Mouse (Mus musculus) neural tube, embryonic 14.5 days (tissue): ENCODE measurements around the gene Igsf21. TPM values are rescaled to one million over a fixed set of nuclear protein-coding genes. Genes with fewer than 3 reads are reported as not detected.

Experiments used
- ATAC-seq: fragments of 200-750 bp; cut with Nextera tagmentation; 2 replicates; pipeline ENCODE4 v1.8.0; 2017; ENCODE audit warnings: low read depth, mild to moderate bottlenecking, moderate TSS enrichment, moderate library complexity
- H3K27ac ChIP-seq: fragments of 300-500 bp; sonication (generic); 2 replicates; pipeline ENCODE4 v1.5.1; 2014; ENCODE audit warnings: low read depth, mild to moderate bottlenecking, control low read depth, low read length, moderate library complexity, mixed read lengths
- H3K27me3 ChIP-seq: fragments of 300-500 bp; sonication (generic); 2 replicates; pipeline ENCODE4 v1.6.1; 2014; ENCODE audit warnings: low read length; ENCODE audit not compliant: control insufficient read depth, insufficient read depth
- H3K36me3 ChIP-seq: fragments of 300-500 bp; sonication (generic); 2 replicates; pipeline ENCODE4 v1.6.1; 2014; ENCODE audit warnings: low read length, mixed read lengths; ENCODE audit not compliant: control insufficient read depth, insufficient read depth
- H3K4me1 ChIP-seq: fragments of 300-500 bp; sonication (generic); 2 replicates; pipeline ENCODE4 v1.6.1; 2014; ENCODE audit warnings: low read length; ENCODE audit not compliant: control insufficient read depth, insufficient read depth
- H3K4me2 ChIP-seq: fragments of 300-500 bp; sonication (generic); 2 replicates; pipeline ENCODE4 v1.6.1; 2014; ENCODE audit warnings: mild to moderate bottlenecking, low read depth, low read length, control low read depth
- H3K4me3 ChIP-seq: fragments of 300-500 bp; sonication (generic); 2 replicates; pipeline ENCODE4 v1.5.1; 2014; ENCODE audit warnings: low read depth, low read length, control low read depth, mixed read lengths
- H3K9ac ChIP-seq: fragments of 300-500 bp; sonication (generic); replicated peaks from 2 replicates; pipeline ENCODE4 v1.6.1; 2014; ENCODE audit warnings: low read depth, mild to moderate bottlenecking, control low read depth, low read length, mixed read lengths
- H3K9me3 ChIP-seq: fragments of 300-500 bp; sonication (generic); 2 replicates; pipeline ENCODE4 v1.6.1; 2016; ENCODE audit warnings: low read length; ENCODE audit not compliant: control insufficient read depth
- WGBS: fragments of 180-500 bp; shearing (Covaris S2); extraction: QIAGEN DNeasy Blood & Tissue Kit; methylation state at CpG from one replicate; pipeline ENCODE4 v1.1.7; 2014; 5-methylcytosine and 5-hydroxymethylcytosine counted together
- polyA plus RNA-seq: library from polyadenylated mRNA; unstranded; fragments of >200 nt; fragmentation: Nextera tagmentation; extraction: Ambion mirVana; gene quantifications from 2 replicates; pipeline ENCODE4 v1.2.1, GENCODE M21; 2014

Igsf21 gene
- polyA plus RNA-seq, 1 experiment from 2014 or later, result 95.1 TPM

DNA sequence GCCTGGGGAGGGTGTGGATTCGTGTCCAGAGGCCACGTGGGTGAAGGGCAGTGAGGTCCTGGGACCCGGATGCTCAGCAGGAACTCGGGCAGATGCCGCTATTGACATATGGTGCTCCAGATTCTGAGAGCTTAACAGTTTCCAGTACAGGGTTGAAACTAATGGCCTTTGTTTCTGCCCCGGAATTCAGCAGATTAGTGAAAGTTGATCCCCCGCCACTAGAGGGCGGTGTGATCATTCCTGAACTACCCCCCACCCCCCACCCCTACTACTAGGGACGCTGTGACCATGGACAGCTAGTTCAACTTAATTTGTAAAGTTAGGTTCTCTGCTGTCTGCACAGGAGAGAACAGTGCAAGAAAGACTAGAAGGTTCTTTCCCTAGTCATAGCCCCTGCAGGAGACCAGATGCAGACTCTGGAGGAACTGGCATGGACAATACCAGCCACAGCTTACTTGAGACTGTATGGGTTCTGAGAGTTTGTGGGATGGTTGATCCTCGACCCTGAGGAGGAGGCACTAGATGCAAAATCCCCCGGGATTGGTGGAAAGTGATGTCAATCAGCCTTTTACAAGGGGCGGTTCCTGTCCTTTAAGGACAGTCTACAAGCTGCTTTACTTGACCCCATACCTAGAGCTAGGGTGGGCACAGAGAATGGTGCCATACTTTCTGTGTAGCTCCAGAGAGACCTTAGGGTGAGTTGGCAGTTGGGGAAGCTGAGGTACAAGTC, 157.7 kb downstream of the Igsf21 start:
- Histone ChIP-seq H3K36me3 (no peaks in the 10 kb centered on the region), H3K9ac (no peak overlapping the region), H3K9me3 (no peaks in the 10 kb centered on the region), H3K4me2 (no peak overlapping the region), H3K27me3 (no peaks in the 10 kb centered on the region), H3K4me3 (no peak overlapping the region), H3K4me1 (no peaks in the 10 kb centered on the region), H3K27ac (no peak overlapping the region)
- no peak for ATAC-seq
- 84% methylated on average over 12 of the region's 12 CpGs for WGBS

DNA sequence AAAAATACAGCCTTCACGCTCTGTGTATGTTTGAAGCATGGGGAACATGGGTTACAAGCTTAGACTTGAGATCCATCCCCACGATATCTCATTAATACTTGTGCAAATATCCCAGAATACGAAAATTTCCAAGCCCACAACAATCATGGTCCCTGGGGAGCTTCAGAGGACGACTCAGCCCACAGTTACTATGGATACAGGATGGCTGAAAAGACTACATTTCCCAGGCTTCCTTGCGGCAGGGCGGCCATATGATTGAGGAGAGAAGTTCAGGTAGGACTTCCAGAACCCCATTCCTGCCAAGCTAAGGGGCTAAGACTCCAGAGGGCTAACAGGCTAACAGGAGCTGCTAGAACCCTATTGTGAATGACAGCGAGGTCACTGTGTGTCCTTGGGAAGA, 160.4 kb downstream of the Igsf21 start:
- Histone ChIP-seq H3K4me3 (no peak overlapping the region), H3K9me3 (no peaks in the 10 kb centered on the region), H3K27me3 (no peaks in the 10 kb centered on the region), H3K9ac (no peak overlapping the region), H3K27ac (no peak overlapping the region), H3K4me1 (0 out of 2 replicates have a peak, but pooled peaks cover 3% of the 10 kb centered on the region), H3K4me2 (no peak overlapping the region), H3K36me3 (no peaks in the 10 kb centered on the region)
- WGBS, result 57% methylated on average over 7 of the region's 7 CpGs
- ATAC-seq, result no peak

DNA sequence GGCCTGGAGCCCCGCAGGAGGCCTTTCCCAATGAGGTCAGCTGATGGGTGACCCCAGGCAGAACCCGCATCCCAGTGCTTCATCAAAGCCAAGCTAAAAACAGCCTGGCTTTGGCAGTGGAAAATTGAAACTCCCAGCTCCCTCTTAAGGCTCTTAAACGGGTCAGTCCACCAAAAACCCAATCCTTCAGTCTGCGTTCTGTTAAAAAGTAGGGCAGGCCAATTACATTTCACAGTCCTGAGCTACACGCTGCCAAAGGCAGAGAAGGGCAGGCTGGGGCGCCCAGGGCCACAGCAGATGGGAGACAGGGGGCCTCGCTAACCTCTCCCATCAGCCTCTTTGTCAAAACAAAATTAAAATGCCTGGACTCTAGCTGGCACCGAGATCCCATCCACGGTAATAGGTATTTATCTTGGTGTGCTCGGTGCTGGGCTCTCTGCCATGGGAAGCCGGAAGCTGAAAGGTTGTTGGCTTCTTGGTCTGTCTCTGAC, 162.0 kb downstream of the Igsf21 start:
- no peaks in the 10 kb centered on the region for H3K36me3 ChIP-seq
- no peak overlapping the region for H3K9ac ChIP-seq
- 53% methylated on average over 11 of the region's 11 CpGs for WGBS
- ATAC-seq, result peak; percentile 28; the same call in 1 of the 2 replicates
- H3K9me3 ChIP-seq, result no peaks in the 10 kb centered on the region
- no peaks in the 10 kb centered on the region for H3K27me3 ChIP-seq
- H3K27ac ChIP-seq, result no peak overlapping the region
- 0 out of 2 replicates have a peak, but pooled peaks cover 4% of the 10 kb centered on the region for H3K4me1 ChIP-seq
- H3K4me3 ChIP-seq, result no peak overlapping the region
- no peak overlapping the region for H3K4me2 ChIP-seq

DNA sequence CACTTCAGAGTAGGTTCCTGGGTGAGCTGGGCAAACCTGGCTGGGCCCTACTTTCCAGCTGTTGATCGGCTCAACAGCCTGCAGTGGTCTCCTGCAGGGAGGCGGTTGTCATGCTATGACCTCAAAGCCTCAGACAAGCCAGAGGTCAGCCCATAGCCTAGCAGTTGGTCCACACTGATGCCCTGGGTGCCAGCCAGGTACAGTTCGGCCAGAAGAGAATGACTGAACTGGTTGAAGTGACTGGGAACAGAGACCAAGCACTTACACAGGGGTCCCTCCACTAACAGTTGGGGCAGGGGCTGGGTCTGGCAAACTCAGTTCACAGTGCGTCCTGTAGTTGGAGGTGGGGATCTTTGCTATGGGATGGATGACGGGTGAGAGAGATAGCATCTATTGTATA, 162.5 kb downstream of the Igsf21 start:
- Histone ChIP-seq H3K4me2 (no peak overlapping the region), H3K27ac (no peak overlapping the region), H3K36me3 (no peaks in the 10 kb centered on the region), H3K27me3 (no peaks in the 10 kb centered on the region), H3K4me1 (0 out of 2 replicates have a peak, but pooled peaks cover 4% of the 10 kb centered on the region), H3K9me3 (no peaks in the 10 kb centered on the region), H3K9ac (no peak overlapping the region), H3K4me3 (no peak overlapping the region)
- 81% methylated on average over 5 of the region's 5 CpGs for WGBS
- ATAC-seq, result no peak

DNA sequence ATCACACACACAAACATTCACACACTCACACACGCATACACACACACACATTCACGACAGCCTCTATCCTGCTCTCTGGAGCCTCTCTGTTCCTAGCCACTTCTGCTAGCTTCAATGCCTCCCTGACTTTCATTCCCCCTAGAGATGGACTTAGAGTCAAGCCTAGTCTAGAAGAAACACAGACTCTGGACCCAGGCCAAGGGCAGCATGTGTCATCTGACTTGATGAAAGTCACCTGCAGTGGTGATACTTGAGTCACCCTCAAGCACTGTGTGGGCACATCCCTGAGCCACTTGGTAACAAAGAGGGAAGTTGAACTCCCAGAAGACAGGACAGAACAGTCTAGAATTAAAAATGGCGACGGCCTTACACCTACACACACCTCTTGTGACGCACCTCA, 168.2 kb downstream of the Igsf21 start:
- WGBS, result 90% methylated on average over 5 of the region's 5 CpGs
- H3K4me2 ChIP-seq, result no peak overlapping the region
- H3K4me1 ChIP-seq, result peaks cover 16% of the 10 kb centered on the region; the same call in 1 of the 2 replicates
- no peak overlapping the region for H3K4me3 ChIP-seq
- no peak overlapping the region for H3K9ac ChIP-seq
- H3K27me3 ChIP-seq, result no peaks in the 10 kb centered on the region
- no peak for ATAC-seq
- H3K27ac ChIP-seq, result no peak overlapping the region
- no peaks in the 10 kb centered on the region for H3K36me3 ChIP-seq
- H3K9me3 ChIP-seq, result no peaks in the 10 kb centered on the region

DNA sequence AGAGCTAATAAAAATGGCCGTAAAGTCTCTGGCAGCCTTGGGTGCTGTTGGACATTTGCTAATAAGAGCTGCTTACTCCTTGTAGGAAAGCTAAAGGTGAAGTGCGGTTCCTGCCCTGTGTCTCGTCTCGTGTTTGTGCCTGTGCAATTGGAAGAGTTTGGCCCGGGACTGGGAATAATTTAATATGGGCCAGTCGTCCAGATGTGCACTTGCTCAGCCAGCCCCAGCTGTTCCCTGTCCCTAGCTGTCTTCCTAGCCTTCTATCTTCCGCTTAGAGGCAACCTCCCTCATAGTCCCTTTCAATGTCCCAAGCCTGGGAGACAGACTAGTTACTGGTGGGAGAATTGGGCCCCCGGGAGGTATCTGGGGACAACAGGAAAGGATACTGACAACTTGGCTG, 169.0 kb downstream of the Igsf21 start:
- WGBS, result 57% methylated on average over 8 of the region's 8 CpGs
- Histone ChIP-seq H3K4me1 (peaks cover 16% of the 10 kb centered on the region; the same call in 1 of the 2 replicates), H3K27ac (peak overlapping the region; percentile 10; the same call in 1 of the 2 replicates), H3K9me3 (no peaks in the 10 kb centered on the region), H3K9ac (no peak overlapping the region), H3K4me2 (no peak overlapping the region), H3K36me3 (no peaks in the 10 kb centered on the region), H3K4me3 (no peak overlapping the region), H3K27me3 (no peaks in the 10 kb centered on the region)
- no peak for ATAC-seq

DNA sequence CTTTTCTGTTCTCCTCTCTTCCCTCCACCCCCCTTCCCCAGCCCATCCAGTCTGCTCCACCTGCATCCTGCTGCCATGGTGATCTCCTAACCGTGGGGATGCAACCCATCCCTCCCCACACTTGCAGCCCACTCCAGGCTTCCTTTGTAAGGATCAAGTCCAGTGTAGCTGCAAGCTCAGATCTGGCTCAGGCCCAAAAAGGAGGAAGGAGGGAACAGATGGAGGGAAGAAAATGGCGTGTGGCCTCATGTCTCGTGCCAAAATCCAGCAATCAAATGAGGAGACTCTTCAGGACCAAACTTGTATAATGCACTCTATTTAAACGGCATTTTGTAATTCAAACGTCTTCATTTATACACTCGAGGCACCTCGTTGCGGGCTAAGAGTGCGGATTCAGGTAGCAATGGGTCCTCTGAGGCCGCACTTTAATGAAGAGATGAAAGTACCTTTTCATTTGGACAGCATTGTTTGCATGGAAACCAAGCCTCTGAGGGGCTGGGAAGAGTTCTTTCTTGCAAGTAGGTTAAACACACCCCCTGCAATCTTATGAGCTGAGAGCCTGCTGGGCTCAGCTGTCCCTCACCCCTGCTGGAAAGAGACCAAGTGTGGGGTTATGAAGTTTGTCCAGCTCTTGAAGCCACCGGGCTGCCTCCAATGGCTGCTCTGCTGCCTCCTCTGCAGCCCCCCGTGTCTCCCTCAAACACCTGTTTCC, 169.6 kb downstream of the Igsf21 start:
- H3K4me2 ChIP-seq, result no peak overlapping the region
- peaks cover 16% of the 10 kb centered on the region; the same call in 1 of the 2 replicates for H3K4me1 ChIP-seq
- H3K27ac ChIP-seq, result peak overlapping the region; percentile 48; the same call in 1 of the 2 replicates
- no peak overlapping the region for H3K4me3 ChIP-seq
- H3K36me3 ChIP-seq, result no peaks in the 10 kb centered on the region
- no peaks in the 10 kb centered on the region for H3K27me3 ChIP-seq
- H3K9me3 ChIP-seq, result no peaks in the 10 kb centered on the region
- no peak overlapping the region for H3K9ac ChIP-seq
- ATAC-seq, result no peak
- WGBS, result 38% methylated on average over 12 of the region's 12 CpGs

DNA sequence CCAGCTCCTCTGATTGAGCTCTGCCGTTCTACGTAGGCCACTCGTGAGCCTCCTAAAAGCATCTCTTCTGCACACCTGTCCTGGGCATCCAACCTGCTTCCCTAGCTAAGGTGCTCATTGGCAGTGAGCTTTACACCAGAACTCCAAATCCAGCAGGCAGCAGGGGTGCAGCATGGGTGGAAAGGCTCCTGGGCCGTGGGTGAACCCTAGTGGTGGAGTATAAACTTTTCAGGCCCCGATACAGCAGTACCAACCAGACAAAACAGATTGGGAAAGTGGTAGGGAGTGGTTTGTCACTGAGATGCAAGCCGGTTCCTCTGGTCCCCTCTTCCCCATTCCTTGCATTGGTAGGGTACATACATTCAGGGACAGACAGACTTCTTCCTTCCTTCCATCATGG, 170.2 kb downstream of the Igsf21 start:
- Histone ChIP-seq H3K9me3 (no peaks in the 10 kb centered on the region), H3K27ac (peak overlapping the region; percentile 48; the same call in 1 of the 2 replicates), H3K36me3 (no peaks in the 10 kb centered on the region), H3K9ac (no peak overlapping the region), H3K4me3 (no peak overlapping the region), H3K27me3 (no peaks in the 10 kb centered on the region), H3K4me1 (peaks cover 16% of the 10 kb centered on the region; the same call in 1 of the 2 replicates), H3K4me2 (no peak overlapping the region)
- ATAC-seq, result no peak
- WGBS, result 82% methylated on average over 6 of the region's 6 CpGs

DNA sequence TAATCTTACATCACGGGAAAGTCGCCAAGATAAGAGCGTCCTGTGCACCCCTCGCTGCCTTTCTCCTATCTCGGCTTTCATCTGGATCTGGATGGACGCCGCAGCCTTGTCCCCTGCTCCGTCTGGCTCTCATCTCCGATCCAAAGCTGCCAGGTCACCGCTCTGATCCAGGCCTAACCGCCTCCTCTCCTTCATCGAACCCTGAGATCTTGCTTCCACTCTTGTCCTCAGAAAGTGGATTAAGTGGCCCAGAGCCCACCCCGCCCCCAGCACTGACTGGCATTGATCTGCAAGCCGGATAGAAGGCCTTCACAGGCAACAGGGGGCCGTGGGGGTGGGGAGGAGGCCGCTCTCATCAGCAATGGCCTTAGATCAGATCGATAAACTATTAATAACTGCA, 175.5 kb downstream of the Igsf21 start:
- Histone ChIP-seq H3K4me2 (no peak overlapping the region), H3K9ac (no peak overlapping the region), H3K4me1 (0 out of 2 replicates have a peak, but pooled peaks cover 4% of the 10 kb centered on the region), H3K4me3 (no peak overlapping the region), H3K27me3 (no peaks in the 10 kb centered on the region), H3K9me3 (no peaks in the 10 kb centered on the region), H3K27ac (no peak overlapping the region), H3K36me3 (no peaks in the 10 kb centered on the region)
- 35% methylated on average over 17 of the region's 17 CpGs for WGBS
- no peak for ATAC-seq
